Mouse (Mus musculus) large intestine, adult 2 months (tissue): Measurements from ENCODE around the gene Snx32. TPM values are rescaled to one million over a fixed set of nuclear protein-coding genes. Genes with fewer than 3 reads are reported as not detected.
A peak's percentile ranks its signal among the peaks of the same experiment; 100 is the strongest.
"Not testable (repeated sequence)": the region's sequence is repeated elsewhere in the genome, so short reads cannot be mapped to it uniquely, and the experiment has no call there.

Experiments
- DNase-seq: peaks from one replicate; pipeline ENCODE4 v3.0.0-alpha.2; 2012; ENCODE audit warnings: low read depth, low spot score
- WGBS: fragments of 180-500 bp; shearing (Covaris S2); methylation state at CpG from one replicate; pipeline ENCODE4 v1.1.7; 2018; 5-methylcytosine and 5-hydroxymethylcytosine counted together
- polyA plus RNA-seq: library from polyadenylated mRNA; depleted of rRNA; stranded (reverse); fragments of >200 nt; gene quantifications from 2 replicates; pipeline ENCODE4 v1.2.3, GENCODE M21; 2012

Snx32 gene
- polyA plus RNA-seq, 1 experiment, result 3.2 TPM

GRCm38 (mm10) chr19:5513005-5513349 lies 2.6 kb upstream of the Snx32 start:
- DNase-seq, result no peak
- 73% methylated on average over 3 of the region's 3 CpGs for WGBS

GRCm38 (mm10) chr19:5512091-5513004 lies 2.0 kb upstream of the Snx32 start:
- DNase-seq, result no peak
- 64% methylated on average over 12 of the region's 12 CpGs for WGBS

GRCm38 (mm10) chr19:5511074-5511632 lies 815 bp upstream of the Snx32 start:
- DNase-seq, result no peak
- WGBS, result 37% methylated on average over 15 of the region's 15 CpGs

GRCm38 (mm10) chr19:5503687-5504086 lies 6.7 kb downstream of the Snx32 start, which contains the start of gene 1700020D05Rik:
Gene 1700020D05Rik (minus strand): TSS chr19:5503787.
- WGBS, result 46% methylated on average over 17 of the region's 17 CpGs
- DNase-seq, result no peak

GRCm38 (mm10) chr19:5500330-5500875 lies 9.9 kb downstream of the Snx32 start:
- DNase-seq, result peak; percentile 78
- 35% methylated on average over 2 of the region's 2 CpGs for WGBS

- 89% methylated on average over 16 of the region's 16 CpGs for WGBS
- DNase-seq, result no peak
Measured at GRCm38 (mm10) chr19:5496052-5496370, 14.3 kb downstream of the Snx32 start.

- DNase-seq, result no peak
- WGBS, result 78% methylated on average over 12 of the region's 12 CpGs
Measured at GRCm38 (mm10) chr19:5495353-5496051, 14.8 kb downstream of the Snx32 start.

- WGBS, result 65% methylated on average over 3 of the region's 3 CpGs
- no peak for DNase-seq
Measured at GRCm38 (mm10) chr19:5494314-5494713, 16.0 kb downstream of the Snx32 start.

- 51% methylated on average over 9 of the region's 9 CpGs for WGBS
- not testable (repeated sequence) for DNase-seq
Measured at GRCm38 (mm10) chr19:5493301-5493721, 17.0 kb downstream of the Snx32 start.

- DNase-seq, result no peak
- WGBS, result 74% methylated on average over 4 of the region's 4 CpGs
Measured at GRCm38 (mm10) chr19:5492641-5493040, 17.7 kb downstream of the Snx32 start.

- WGBS, result under 1% methylated on average over 59 of the region's 59 CpGs
- peak; percentile 83 for DNase-seq
Measured at GRCm38 (mm10) chr19:5490898-5491708, 19.2 kb downstream of the Snx32 start.

- peak; percentile 78 for DNase-seq
Measured at GRCm38 (mm10) chr19:5490313-5490897, 19.9 kb downstream of the Snx32 start, which contains the start of gene Cfl1. Gene Cfl1 (plus strand): TSS chr19:5490455.

GRCm38 (mm10) chr19:5489721-5490120 lies 20.6 kb downstream of the Snx32 start:
- 11% methylated on average over 10 of the region's 10 CpGs for WGBS
- not testable (repeated sequence) for DNase-seq

More at GRCm38 (mm10) chr19:5490313-5490897, 19.9 kb downstream of the Snx32 start, which contains the start of gene Cfl1:
- WGBS, result 1% methylated on average over 62 of the region's 62 CpGs

GRCm38 (mm10) chr19:5488878-5489571 lies 21.3 kb downstream of the Snx32 start:
- under 1% methylated on average over 26 of the region's 26 CpGs for WGBS

GRCm38 (mm10) chr19:5487768-5488550 lies 22.4 kb downstream of the Snx32 start, which contains the start of gene Mus81:
Gene Mus81 (minus strand): TSS chr19:5488402.
- DNase-seq, result peak; percentile 88
- WGBS, result under 1% methylated on average over 39 of the region's 39 CpGs

More at GRCm38 (mm10) chr19:5488878-5489571, 21.3 kb downstream of the Snx32 start:
- DNase-seq, result peak; percentile 88

- DNase-seq, result no peak
- 76% methylated on average over 4 of the region's 4 CpGs for WGBS
Measured at GRCm38 (mm10) chr19:5486771-5487170, 23.6 kb downstream of the Snx32 start.

- 53% methylated on average over 8 of the region's 8 CpGs for WGBS
- no peak for DNase-seq
Measured at GRCm38 (mm10) chr19:5486286-5486685, 24.1 kb downstream of the Snx32 start.
